Mouse (Mus musculus): ENCODE data around the gene Gm20388.

- TF ChIP-seq CTCF (IDR thresholded peaks at IDR 0.05; ENCODE audit: low read depth), result no peak
- TF ChIP-seq EP300 (IDR thresholded peaks at IDR 0.05; ENCODE audit: low read depth), result no peak
These were observed 3791.4 kb downstream of the Gm20388 start for GRCm38 (mm10) chr8:123701952-123702587.

All from liver, embryonic 14.5 days (tissue).